21 mouse cellular contexts compared by ENCODE assay signal in the genomic region with DNA sequence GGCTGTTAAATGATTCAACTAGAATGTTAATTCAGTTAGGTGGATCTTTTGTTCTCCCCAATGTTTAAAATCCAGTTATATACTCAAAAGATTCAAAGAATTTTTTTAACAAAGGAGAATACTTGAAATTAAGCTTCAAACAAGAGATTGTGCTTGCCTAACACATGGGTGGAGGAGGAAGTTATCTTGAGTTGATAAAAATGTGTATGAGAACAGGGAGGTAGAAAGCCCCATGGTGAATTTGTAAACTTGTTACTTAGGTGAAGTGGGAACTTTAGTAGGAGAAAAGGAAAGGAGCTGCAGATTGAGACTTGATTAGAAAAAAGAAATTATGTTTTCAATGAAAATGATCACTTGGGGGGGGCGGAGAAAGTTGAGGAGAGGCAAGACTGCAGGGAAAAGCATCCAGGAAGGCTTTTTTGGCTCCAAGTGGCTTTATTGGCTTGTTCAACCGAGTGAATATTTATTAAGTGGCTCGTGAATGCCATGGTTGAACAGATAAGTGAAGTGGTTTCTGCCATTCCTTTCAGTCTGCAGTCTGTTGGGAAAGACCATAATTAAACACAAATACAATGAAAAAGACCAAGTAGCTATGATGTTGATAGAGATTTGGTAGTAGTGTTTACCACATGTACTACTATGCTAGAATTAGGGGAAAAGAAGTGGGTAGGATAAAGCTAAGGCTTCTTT.
"Had no signal": no experiment of that assay in that cellular context is flagged by ENCODE, and none has a peak within 500 bp of the region (broad histone marks: within the 10 kb centered on the region; RNA-seq: fewer than 3 reads in every experiment).

No protein-coding gene starts in this region.

- H3K9ac ChIP-seq: limb, embryonic 13.5 days; midbrain, embryonic 12.5 days; midbrain, embryonic 15.5 days; neural tube, embryonic 12.5 days; neural tube, embryonic 15.5 days; stomach, embryonic 15.5 days had no signal

- H3K27me3 ChIP-seq: limb, embryonic 13.5 days; midbrain, embryonic 12.5 days; midbrain, embryonic 15.5 days; neural tube, embryonic 12.5 days; neural tube, embryonic 15.5 days; stomach, embryonic 15.5 days had no signal

- H3K27ac ChIP-seq: kidney, postnatal 0 days; layer of hippocampus, adult 2 months; limb, embryonic 10.5 days; limb, embryonic 13.5 days; macrophage; midbrain, embryonic 12.5 days; midbrain, embryonic 15.5 days; neural tube, embryonic 12.5 days; neural tube, embryonic 15.5 days; stomach, embryonic 15.5 days had no signal

- H3K4me3 ChIP-seq: layer of hippocampus, adult 2 months; limb, embryonic 10.5 days; limb, embryonic 13.5 days; midbrain, embryonic 12.5 days; midbrain, embryonic 15.5 days; neural tube, embryonic 12.5 days; neural tube, embryonic 15.5 days; stomach, embryonic 15.5 days had no signal

- H3K9me3 ChIP-seq: limb, embryonic 10.5 days; limb, embryonic 13.5 days; midbrain, embryonic 12.5 days; midbrain, embryonic 15.5 days; neural tube, embryonic 12.5 days; neural tube, embryonic 15.5 days; stomach, embryonic 15.5 days had no signal

- ATAC-seq: inflammation-experienced regulatory T-cells, adult 6 months; intestine, postnatal 0 days; midbrain, embryonic 15.5 days had no signal

- H3K4me2 ChIP-seq: limb, embryonic 13.5 days; midbrain, embryonic 12.5 days; midbrain, embryonic 15.5 days; neural tube, embryonic 12.5 days; neural tube, embryonic 15.5 days; stomach, embryonic 15.5 days had no signal

- DNase-seq: kidney, adult 2 months; kidney, postnatal 25 days; layer of hippocampus, adult 9-11 months; lung, postnatal 10 days; right cerebral cortex, adult 18-20 months; right cerebral cortex, postnatal 14 days; right cerebral cortex, postnatal 4 days; thymus, adult 18-20 months; thymus, postnatal 36 days had no signal

- H3K4me1 ChIP-seq: limb, embryonic 10.5 days; limb, embryonic 13.5 days; midbrain, embryonic 12.5 days; midbrain, embryonic 15.5 days; neural tube, embryonic 12.5 days; neural tube, embryonic 15.5 days; stomach, embryonic 15.5 days had no signal

- H3K36me3 ChIP-seq: limb, embryonic 10.5 days; limb, embryonic 13.5 days; midbrain, embryonic 12.5 days; midbrain, embryonic 15.5 days; neural tube, embryonic 12.5 days; neural tube, embryonic 15.5 days; stomach, embryonic 15.5 days had no signal
